Mouse (Mus musculus): ENCODE results near the gene Gm10681.
"Not testable (repeated sequence)": the region's sequence is repeated elsewhere in the genome, so short reads cannot be mapped to it uniquely, and the experiment has no call there.

Gene Gm10681

GRCm38 (mm10) chr3:98588707-98589106 is at the start of gene Gm10681:
Gm10681 (minus strand) TSS chr3:98588807.
- DNase-seq (ENCODE audit: low spot score): no peak

DNA sequence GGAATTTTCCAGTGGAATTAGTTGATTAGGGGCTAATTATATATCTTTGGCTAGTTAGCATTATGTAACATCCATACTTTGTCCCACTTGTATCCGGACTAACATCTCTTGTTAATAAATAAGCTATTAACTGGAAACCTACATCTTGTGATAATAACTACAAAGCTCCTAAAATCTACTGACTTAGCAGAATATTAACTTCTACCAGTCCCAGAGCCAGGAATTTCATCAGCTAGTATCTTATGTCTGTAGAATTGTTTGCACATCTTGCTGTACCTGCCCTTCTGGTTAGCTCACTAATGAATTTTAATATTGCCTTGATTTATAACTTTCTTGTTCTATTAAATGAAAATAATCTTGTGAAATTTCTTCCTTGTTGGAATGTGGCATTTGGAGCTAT is 46.5 kb upstream of the Gm10681 start:
- DNase-seq (ENCODE audit: low spot score): no peak

GRCm38 (mm10) chr3:98630152-98630551 is 41.5 kb upstream of the Gm10681 start, which contains the start of gene Hsd3b5:
Hsd3b5 (minus strand) TSS chr3:98630252.
- DNase-seq (ENCODE audit: low spot score): no peak

DNA sequence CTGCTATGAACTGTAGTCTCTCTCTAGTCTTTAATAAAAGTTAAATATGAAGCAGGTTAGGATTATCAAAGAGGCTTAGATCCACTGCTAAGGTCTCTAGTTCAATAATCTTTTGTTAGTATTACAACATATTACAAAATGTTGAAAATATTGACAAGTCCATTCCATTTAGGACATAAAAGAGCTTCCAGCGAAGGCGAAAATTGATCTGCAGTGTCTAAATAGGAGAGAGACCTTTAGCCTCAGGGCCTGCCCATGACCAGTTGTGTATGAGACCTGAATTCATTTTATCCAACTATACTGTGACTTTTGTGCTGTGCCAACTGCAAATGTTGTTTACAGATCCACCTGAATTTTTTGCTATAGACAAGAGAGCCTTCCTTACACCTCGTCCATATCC is 41.0 kb upstream of the Gm10681 start:
- no peak for DNase-seq (ENCODE audit: low spot score)

GRCm38 (mm10) chr3:98616786-98617185 is 28.2 kb upstream of the Gm10681 start:
- not testable (repeated sequence) for DNase-seq (ENCODE audit: low spot score)

GRCm38 (mm10) chr3:98616244-98616643 is 27.6 kb upstream of the Gm10681 start:
- DNase-seq (ENCODE audit: low spot score): not testable (repeated sequence)

DNA sequence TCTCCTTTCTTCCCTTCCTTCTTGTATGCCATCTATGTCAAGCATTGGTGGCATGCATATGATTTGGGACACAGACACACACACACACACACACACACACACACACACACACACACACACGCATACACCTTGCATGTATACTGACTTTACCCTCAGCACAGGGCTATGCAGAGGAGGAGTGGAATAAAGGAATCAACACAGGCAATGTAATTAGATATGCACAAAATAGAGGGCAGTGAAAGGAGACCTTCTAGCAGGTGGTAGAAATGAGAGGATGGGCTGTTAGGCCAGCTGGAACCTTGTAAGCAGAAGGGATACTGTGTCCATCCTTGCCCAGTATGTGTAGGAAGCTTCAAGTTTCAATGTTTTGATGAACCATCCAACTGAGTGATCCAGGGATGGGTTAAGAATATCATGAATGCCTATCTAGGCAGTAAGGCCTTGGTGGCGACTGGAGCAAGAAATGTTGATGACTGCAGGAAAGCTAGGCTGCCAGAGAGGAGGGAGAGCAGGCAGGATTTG is 25.9 kb upstream of the Gm10681 start:
- DNase-seq (ENCODE audit: low spot score): not testable (repeated sequence)

- DNase-seq (ENCODE audit: low spot score): no peak
Measured at GRCm38 (mm10) chr3:98613963-98614362, 25.4 kb upstream of the Gm10681 start.

GRCm38 (mm10) chr3:98613540-98613939 is 24.9 kb upstream of the Gm10681 start:
- not testable (repeated sequence) for DNase-seq (ENCODE audit: low spot score)

DNA sequence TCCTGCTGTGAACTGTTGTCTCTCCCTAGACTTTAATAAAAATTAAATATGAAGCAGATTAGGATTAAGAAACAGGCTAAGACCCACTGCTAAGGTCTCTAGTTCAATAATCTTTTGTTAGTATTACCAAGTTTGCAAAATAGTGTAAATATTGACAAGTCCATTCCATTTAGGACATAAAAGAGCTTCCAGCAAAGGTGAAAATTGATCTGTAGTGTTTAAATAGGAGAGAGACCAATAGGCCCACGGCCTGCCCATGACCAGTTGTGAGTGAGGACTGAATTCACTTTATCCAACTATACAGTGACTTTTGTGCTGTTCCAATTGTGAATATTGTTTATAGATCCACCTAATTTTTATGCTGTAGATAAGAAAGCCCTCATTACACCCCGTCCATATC is 886 bp downstream of the Gm10681 start:
- DNase-seq (ENCODE audit: low spot score): no peak

GRCm38 (mm10) chr3:98582622-98583021 is 6.0 kb downstream of the Gm10681 start:
- DNase-seq (ENCODE audit: low spot score): not testable (repeated sequence)

- DNase-seq (ENCODE audit: low spot score): not testable (repeated sequence)
Measured at GRCm38 (mm10) chr3:98582202-98582601, 6.4 kb downstream of the Gm10681 start.

GRCm38 (mm10) chr3:98581024-98581423 is 7.6 kb downstream of the Gm10681 start:
- DNase-seq (ENCODE audit: low spot score): peak; percentile 69

GRCm38 (mm10) chr3:98567717-98568116 is 20.9 kb downstream of the Gm10681 start:
- not testable (repeated sequence) for DNase-seq (ENCODE audit: low spot score)

DNA sequence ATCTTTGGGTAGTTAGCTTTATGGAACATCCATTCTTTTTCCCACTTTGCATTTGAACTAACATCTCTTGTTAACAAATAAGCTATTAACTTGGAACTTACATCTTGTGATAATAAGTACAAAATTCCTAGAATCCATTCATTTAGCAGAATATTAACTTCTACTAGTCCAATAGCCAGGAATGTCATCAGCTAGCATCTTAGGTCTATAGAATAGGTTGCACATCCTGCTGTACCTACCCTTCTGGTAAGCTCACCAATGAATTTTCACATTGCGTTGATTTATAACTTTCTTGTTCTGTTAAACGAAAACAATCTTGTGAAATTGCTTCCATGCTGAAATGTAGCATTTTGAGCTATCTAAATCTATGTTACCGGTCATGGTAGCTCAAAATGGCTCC is 23.7 kb downstream of the Gm10681 start:
- not testable (repeated sequence) for DNase-seq (ENCODE audit: low spot score)

GRCm38 (mm10) chr3:98563831-98564230 is 24.8 kb downstream of the Gm10681 start:
- DNase-seq (ENCODE audit: low spot score): not testable (repeated sequence)

DNA sequence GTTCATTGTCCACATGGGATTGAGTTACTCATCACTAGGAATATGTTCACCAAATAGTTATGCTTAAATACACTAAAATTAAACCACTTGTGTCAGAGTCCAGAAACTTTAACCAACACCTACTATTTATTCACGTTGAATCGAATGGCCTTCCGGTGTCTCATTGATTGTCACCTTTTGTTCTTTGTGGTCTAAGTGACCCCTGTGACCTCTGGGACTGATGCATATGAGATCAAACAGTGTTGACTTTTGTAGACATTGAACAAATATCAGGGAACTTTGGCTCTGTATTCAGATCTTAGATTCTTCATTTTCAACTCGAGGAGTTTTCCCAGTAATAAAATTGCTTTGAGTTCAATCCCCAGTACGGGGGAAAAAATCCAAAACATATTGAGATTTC is 27.9 kb downstream of the Gm10681 start:
- DNase-seq (ENCODE audit: low spot score): not testable (repeated sequence)

DNA sequence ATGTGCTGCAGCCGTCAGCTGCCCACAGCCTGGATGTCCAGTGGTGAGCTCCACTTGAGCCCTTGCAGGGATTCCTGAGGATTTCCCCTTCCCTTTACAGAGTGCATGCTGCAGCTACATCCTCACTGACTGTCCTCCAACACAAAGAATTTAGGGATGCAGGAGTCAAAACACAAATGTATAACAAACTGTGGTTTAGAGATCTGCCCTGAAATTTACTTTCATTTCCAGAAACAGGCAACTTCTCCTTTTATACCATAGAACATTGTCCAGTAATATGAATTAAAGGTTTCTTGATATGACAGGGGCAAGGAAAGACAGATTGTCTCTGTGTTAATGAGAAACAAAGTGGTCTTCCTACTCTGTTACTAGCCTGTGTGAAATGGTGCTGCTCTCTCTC is 37.8 kb downstream of the Gm10681 start:
- DNase-seq (ENCODE audit: low spot score): not testable (repeated sequence)

DNA sequence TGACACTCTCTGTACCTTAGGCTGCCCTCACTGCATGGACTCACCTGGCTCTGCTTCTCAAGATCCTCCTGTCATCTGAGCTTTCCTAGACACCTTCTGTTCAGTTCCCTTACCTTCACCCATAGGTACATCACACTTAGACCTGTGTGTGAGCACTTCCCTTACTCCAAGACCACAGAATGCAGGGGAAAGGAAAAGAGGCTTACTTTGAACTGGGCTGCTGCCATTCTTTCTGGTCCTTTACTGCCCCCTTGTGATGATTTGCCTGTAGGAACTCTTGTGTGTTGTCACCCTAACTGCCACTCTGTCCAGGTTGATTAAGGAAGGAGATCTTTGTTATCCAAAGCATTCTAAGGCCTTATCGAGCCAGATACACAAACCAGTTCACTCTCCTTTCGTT is 38.4 kb downstream of the Gm10681 start:
- DNase-seq (ENCODE audit: low spot score): not testable (repeated sequence)

DNA sequence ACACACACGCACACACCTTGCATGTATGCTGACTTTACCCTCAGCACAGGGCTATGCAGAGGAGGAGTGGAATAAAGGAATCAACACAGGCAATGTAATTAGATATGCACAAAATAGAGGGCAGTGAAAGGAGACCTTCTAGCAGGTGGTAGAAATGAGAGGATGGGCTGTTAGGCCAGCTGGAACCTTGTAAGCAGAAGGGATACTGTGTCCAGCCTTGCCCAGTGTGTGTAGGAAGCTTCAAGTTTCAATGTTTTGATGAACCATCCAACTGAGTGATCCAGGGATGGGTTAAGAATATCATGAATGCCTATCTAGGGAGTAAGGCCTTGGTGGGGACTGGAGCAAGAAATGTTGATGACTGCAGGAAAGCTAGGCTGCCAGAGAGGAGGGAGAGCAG is 40.1 kb downstream of the Gm10681 start:
- not testable (repeated sequence) for DNase-seq (ENCODE audit: low spot score)

DNA sequence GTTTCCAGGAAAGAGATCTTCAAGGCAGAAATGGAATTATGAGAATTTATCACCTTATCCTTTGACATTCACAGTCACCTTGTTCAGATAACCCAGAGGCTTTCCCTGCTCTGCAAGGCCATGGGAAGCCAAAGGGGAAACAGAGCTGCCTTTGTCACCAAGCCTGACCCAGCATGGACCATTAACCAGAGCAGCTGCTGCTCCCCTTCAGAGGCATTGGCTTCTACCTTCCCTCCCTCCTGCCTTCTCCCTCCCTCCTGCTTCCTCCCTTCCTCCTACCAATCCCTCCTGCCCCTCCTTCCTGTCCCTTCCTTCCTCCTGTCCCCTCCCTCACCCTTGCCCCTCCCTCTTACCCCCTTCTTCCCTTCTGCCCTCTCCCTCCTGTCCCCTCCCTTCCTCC is 41.0 kb downstream of the Gm10681 start:
- not testable (repeated sequence) for DNase-seq (ENCODE audit: low spot score)

DNA sequence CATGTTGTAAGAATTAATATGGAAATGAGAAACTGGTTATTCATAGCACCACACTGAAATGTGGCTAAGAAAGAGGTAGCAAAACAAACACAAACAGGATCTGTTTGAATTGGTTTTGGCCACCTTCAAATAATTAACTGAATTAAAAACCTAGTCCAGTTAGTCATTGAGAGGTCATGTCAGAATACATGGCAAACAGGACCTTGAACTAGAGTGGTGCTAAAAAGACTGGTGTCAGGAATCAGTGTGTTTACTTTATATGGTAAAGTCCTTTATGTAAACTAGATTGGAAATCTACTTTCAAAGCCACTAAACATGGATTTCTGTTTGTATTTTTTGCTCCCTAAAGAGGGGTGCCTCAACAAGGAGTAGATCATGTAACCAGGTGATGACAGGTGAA is 63.6 kb downstream of the Gm10681 start:
- not testable (repeated sequence) for DNase-seq (ENCODE audit: low spot score)

DNA sequence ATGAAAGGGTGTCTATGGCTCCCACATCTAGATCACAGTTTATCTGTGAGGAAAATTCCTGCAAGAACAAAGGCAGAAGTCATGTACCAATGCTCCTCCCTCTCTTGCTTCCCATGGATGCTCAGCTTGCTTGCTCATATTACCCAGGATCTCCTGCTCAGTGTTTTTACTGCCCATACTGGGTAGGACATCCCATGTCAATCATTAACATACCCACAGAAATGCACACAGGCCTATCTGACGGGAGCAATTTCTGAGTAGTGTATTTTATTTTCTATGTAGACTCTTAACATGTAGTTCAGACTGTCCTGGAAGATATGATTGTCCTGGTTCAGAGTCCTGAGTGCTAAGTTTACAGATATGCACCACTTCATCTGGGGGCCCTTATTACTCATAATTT is 64.1 kb downstream of the Gm10681 start:
- DNase-seq (ENCODE audit: low spot score): not testable (repeated sequence)

- DNase-seq (ENCODE audit: low spot score): not testable (repeated sequence)
Measured at GRCm38 (mm10) chr3:98522779-98523178, 65.8 kb downstream of the Gm10681 start.
